Mouse (Mus musculus) retina, postnatal 7 days (tissue): ENCODE results near the gene Prr36.
A peak's percentile ranks its signal among the peaks of the same experiment; 100 is the strongest.

ENCODE experiments used
- DNase-seq: peaks from one replicate; pipeline ENCODE4 v3.0.0-alpha.2; 2012; ENCODE audit warnings: low read depth, low spot score

Prr36 gene

DNA sequence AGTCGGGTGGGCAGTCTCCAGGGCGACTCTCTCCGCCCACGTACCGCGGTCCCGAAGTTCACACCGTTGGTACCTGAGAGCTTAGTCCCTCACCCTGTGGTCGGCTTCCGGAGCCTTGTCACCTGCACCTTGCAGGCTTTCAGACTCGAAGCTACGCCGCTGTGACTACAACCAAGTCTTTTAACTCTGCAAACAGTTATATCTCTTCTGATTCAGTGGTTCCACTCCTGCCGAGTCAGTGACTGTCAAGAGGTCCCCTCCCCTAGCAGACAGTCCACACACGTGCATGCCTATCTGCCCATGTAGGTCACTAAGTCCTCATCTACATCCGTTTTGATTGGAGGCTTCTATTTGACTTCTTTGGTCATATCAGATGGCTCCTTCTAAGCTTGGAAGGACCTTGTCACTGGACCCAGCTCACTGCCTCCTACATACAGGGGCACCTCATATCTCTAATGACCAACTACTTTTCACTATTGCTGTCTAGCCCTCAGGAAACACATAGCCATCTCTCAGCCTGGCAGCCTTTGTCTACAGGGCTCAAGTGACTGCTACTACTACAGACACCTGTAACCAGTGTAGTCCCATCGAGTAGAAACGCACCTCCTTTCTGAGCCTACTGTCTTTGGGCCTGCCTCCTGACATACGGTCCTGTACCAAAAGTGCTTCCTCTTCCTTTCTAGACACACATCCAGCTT lies 22.1 kb upstream of the Prr36 start:
- no peak for DNase-seq

DNA sequence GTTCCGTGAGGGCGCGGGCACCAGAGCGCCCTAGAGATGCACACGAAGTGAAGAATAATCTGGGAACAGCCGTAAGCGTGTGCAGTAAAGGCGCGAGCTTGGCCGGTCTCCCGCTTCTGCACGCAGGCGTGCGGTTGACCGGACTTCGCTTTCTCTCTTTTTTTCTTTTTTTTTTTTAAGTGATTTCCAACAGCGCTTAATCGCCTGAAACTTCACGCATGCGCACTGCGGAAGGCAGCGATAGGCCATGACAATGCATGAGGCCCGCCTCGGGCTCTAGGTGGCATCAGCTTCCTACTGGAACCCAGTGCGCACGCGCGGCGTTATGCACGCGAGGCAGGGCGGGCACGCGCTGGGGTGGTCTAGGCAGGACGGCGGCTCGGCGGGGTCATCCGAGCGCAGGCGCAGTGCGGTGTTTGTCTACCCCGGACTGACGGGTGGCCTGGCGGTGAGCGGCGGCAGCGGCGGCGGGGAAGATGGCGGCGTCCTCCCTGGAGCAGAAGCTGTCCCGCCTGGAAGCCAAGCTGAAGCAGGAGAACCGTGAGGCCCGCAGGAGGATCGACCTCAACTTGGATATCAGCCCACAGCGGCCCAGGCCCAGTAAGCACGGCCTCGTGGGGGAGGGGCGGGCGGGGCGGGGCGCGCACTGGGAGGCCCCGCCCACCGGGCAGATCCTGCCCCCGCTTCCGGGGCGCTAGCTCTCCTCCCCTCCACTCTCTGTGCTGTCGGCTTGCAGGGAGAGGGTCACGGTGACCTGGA lies 21.4 kb upstream of the Prr36 start, which contains the start of the genes Map2k7 and Gm49320:
Gene Map2k7, plus strand, starts transcription at position 307 of the 759 bp plus-strand sequence.
Gene Gm49320, plus strand, starts transcription at position 432 of the 759 bp plus-strand sequence.
- peak; percentile 100 for DNase-seq

DNA sequence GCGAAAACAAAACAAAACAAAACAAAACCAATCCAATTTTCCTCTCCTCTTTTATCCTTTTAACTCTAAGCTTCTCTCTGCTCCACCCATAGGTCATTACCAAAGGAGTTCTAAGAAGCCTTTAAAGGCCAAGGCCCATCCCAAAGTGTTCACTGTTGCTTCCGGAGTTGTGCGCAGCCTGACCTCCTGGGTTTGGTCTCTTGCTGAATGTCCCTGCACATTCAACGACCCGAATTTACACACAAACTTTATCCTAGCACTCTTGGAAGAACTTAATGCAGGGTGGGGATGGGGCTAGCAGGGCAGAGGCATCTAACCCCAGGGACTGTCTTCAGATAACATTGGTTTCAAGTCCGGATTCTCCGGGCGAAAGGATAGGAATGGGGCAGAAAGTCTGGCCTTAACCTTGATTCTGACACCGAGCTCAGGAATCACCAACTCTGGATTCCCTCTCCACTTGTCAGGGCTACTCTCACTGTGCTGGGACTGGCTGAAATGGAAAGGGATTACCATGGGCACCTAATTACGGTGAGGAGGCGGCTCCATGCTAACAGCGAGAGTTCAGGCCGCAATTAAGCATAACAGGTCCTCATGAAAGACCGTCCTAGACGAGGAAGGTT lies 20.7 kb upstream of the Prr36 start:
- no peak for DNase-seq

DNA sequence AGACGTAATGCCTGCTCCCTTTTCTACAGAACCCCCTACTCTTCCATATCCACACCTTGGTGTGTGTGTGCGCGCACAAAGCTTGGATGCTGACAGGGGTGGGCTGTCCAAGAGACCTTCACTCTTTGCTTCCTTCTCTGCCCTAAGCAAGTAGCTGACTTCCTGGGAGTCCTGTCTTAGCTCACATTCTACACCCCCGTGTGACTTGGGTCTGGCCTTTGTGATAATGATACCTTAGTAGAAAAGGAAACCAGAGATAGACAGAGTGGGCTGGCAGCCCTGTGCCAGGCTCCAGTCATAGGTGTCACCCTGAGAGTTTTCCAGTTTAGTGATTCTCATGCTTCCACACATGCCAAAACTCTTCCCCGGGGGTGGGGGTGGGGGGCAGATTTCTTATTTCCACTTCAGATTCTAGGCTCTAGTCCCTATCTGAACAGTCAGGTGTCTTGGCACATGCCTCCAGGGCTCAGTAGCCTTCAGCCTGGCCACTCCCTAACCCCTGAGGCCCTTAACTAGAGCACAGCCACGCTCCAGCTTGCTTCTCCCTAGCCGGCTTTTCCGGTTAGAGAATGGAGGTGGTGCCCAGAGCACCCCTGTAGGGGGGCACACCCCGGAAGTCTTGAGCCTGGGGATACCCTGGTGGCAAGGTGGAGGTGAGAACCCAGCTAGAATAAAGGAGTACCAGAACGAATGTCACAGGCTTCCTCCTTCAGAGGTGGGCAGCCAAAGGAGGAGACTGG lies 13.5 kb upstream of the Prr36 start:
- DNase-seq = no peak

DNA sequence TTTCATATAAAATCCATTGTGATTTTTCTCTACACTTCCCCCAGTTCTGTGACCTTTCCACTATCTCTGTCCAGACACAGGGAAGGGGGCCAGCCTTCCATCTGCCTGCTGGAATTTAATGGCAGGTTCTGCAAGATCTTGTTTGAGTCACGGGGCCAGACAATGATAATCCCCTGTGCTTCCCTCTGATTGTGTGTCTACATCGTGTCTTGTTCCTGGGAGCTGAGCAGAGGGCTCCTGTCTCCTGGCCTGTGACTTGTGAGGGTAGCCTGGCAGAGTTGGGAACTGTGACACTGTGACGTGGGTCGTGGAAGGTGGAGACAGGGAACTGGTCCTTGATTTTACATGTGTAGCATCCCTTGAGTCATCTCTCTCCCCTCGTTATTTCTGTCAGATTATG lies 12.5 kb upstream of the Prr36 start:
- no peak for DNase-seq

DNA sequence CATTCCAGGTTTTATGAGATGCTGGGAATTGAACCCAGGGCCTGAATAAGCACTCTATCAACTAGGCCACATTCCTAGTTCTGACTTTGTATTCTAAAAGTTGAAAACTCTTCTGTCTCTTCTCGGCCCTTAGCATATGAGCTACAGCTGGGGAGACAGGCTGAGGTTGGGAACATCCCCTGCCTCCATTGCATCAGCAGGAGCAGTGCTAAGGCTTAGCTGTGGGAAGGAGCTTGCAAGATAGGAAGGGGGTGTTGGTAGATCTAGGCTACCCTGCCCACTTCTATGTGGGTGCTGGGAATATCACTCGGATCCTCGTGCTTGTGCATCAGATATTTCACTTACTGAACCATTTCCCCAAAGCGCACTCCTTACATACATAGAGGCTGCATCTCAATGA lies 10.7 kb upstream of the Prr36 start:
- DNase-seq = no peak

DNA sequence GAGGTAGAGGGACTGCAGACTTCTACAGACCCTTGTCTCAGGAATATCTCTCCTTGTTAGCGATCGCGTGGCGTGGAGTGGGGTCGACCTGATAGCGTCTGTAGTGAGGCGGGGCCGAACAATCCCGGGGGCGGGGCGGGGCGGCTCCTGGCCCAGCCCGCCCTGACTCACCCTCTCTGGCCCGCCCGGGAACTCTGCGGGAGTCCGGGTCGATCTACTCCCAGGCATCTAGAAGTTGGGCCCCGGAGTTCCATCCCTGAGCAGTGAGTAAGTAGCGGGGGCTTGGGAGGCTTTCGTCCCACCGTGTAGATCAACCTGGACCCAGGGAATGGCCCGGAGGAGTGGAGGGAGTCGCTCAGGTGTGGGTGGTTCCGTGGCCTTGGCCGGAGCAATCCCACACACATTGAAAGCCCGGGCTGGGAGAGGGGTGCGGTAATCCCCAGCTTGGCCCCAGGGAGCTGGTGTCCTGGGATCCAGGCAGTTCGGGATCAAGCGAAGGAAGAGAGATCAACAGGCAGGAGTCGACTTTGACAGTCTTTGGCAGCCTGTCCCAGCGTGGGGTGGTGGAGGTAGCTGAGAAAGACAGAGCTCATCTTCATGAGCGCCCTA lies 9.6 kb upstream of the Prr36 start, which contains the start of gene Lrrc8e:
Gene Lrrc8e, plus strand, starts transcription at position 89 of the 609 bp plus-strand sequence.
- no peak for DNase-seq

DNA sequence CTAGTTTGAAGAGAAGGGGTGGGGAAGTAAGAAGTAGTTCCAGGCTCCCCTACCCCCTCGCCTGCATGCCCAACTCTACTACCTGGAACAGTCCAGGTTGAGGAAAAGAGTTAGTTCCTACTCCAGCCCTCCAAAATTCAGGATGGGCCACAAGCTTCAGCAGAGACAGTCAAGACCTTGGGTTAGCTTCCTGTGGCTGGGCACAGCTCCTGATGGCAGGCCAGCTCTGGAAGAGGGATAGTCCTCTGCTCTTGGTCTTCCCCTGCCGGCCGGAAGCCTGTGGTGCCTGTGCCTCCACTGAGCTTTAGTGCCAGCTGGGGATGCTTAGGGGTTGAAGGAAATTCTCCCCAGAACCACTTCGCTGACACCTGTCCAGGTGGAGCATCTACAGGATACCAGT lies 9.1 kb upstream of the Prr36 start:
- no peak for DNase-seq

DNA sequence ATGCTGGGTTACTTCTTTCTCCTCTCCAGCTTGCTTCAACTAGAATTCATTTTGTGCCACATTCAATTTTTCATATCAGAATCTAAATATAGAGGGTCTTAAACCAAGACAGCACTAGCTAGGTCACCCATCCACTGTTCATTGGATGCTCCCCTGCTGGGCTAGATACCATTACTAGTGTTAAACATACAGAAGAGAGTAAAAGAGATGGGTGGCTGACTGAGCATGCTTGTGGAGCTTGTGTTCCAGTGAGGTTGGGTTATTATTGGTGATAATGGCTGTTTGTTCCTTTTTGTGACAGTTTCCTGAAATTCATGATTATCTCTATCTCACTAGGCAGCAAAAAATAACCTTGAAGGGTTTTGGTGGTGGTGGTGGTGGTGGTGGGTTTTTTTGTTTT lies 4.8 kb upstream of the Prr36 start:
- DNase-seq = no peak

DNA sequence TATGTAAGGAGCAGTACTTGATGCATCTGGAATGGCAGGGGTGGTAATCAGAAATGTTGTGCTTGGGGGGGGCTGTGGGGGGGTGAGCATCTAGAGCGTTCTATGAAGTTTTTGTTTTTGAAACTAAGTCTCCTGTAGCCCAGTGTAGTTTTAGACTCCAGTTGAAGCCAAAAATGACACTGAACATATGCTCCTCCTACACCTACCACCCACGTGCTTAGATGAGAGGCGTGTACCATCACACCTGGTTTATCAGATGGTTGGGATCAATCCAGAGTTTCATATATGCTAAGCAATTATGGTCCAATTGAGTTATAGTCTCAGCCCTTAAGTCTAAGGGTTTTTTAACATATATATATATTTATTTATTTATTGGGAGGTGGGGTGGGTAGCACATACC lies 2.4 kb upstream of the Prr36 start:
- DNase-seq = no peak

DNA sequence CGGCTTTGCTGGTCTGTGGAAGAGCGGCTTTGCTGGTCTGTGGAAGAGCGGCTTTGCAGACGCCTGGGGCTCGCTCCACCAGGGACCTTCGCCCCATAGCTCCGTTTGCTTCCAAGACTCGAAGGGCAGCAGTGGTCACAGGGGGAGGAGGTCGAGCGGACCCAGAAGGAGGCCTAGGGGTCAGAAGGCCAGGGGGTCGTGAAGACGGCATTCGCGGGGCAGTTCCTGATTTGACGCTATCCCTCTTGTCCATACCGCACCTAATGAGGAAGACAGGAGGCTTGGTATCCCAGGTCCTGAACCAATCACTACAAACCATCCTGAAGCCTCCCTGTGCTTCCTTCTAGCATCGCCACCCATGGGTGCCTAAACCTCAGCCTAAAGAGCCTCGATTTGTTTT lies 963 bp downstream of the Prr36 start:
- DNase-seq = no peak

DNA sequence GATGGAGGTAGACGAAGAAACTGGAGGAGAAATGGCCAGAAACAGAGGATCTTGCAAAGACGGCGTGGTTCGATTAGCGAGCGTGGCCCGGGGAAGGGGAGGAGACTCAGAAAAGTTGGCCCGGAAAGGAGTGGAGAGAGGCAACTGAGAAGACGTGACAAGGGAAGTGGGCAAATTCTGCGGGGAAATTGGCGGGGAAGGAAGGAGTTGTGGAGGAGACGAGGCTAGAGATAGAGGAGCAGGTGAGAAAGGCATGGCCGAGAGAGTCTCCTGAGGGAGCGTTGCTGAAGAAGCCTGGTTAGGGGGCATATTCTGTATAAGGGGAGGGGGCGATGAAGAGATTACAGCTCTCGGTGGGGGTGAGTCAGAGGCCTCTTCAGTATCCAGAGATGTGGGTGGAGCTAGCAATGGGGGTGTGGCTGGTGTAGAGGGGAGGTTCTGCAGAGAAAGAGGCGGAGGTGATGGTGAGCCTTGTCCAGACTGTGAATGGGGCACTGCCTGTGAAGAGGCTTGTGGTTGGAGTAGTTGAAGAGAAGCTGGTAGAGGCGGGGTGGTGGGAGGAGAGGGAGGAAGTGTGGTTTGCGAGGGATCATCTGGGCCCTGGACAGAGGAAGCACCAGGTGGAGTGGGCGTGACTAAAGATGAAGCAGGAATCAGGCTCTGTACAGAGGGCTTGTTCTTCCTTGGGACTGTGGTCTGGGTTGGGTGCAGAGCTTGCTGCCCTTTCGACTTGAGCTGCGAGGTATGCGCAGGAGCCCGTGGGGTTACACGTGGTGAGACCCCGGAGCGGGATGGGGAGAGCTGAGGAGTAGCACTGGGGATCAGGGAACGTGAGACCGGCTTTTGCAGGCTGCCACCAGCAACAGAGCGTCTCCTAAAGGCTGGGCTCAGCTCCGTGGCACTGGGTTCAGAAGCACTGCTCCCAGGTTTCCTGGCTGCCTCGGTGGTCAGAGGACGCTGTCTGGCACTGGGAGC lies 3.0 kb downstream of the Prr36 start:
- DNase-seq = no peak

DNA sequence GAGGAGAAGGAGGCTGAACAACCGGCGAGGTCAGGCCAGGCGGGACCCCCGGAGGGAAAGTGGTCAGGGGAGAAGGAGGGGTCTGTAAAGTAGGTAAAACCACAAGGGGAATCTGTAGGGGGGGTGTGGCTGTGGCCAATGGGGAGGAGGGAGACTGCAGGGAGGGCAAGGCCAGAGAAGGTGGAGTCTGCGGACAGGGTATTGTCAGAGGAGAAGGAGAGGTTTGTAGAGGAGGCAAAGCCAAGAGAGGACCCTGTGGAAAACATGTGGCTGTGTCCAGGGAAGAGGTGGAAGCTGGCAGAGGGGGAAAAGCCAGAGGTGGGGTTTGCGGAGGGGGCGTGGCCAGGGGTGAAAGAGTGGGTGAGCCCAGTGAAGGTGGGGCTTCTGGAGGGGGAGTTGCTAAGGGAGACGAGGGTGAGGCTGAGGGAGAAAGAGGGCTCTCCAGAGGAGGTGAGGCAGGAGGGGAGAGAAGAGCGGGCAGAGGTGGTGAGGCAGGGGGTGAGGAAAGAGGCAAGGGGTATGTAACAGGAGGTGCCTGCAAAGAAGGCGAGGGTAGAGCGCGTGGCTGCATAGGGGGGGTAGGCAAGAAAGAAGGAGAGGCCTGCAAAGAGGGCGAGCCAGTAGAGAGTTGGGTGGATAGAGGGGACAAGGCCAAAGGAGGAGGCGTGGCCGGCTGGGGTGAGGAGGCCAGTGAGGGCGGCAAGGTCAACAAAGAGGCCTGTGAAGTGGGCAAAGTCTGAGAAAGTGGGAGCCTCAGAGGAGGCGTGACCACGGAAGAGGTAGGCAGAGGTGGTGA lies 3.9 kb downstream of the Prr36 start:
- no peak for DNase-seq

DNA sequence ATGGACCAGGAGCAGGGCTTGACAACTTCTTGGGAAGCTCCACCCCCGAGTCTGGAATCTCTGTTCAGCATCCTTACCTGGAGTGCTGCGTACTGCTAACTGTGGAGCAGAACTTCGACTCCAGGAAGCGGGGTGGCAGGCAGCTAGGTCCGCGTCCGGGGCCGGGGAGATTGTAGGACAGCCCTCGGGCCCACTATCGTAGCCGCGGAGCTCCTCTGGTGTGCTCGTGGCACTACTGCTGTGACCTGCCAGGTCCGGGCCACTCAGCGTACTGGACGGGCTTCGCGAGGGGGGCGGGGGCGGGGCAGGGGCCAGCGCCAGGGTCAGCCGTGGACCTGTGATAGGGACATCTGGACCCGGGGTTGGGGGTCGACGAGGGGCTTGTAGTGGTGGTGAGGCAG lies 4.5 kb downstream of the Prr36 start:
- no peak for DNase-seq

DNA sequence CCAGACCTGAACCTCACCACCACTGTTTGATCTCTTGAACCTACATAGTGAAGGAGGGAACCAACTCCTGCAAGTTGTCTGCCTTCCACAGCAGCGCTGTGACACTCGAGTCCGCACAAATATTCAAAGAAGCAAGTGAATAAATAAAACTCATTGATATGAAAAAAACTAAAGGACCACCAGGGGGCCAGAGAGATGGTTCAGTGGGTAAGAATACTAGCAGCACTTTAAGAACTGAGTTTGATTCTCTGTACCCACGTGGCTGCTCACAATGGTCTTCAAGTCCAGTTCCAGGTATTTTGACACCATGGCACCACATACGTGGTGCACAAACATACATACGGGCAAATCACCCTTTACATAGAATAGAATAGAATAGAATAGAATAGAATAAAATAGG lies 6.2 kb downstream of the Prr36 start:
- no peak for DNase-seq

DNA sequence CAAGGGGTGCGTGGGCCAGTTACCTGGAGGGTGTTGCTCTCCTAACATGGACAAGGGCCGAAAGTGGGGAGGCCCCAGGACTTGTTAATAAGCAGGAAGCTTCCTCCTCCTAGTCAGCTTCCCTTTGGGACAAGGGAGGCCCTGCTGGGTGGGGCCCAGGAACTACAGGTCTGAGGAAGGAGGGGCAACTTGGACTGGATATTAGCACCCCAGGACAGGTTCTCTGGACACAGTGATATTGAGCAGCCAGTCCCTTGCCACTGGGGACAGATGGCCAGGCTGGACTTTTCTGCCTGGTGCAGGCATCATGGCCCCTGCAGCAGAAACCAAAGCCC lies 10.3 kb downstream of the Prr36 start:
- DNase-seq = no peak

DNA sequence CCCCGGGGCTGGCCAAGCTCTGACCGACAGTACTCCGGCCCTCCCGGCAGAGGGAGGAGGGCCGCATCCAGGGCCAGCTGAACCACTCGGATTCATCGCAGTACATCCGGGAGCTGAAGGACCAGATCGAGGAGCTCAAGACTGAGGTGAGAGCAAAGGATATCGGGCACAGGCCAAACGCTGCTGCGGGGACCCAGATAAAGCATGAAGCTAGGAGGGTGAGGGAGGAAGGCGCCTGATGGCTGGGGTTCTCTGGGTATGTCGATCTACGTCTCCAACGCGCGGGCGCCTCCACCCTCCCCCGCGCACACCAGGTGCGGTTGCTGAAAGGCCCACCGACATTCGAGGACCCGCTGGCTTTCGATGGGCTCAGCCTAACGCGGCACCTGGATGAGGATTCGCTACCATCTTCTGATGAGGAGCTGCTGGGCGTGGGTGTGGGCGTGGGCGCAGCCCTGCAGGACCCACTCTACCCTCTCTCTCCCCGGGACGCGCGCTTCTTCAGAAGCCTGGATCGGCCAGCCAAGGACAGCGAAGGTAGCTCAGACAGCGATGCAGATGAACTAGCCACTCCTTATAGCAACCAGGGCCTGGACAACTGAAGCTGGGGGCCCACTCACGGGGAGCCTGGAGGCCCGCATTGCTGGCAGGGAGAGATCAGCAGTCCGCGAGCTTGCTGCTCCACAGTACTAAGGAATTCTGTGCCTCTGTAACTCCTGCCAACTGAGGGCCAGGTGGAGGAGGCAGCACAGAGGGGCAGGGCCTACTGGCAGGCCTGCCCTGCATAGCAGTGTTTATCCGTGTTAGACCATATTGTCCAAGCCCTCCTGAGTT lies 10.9 kb downstream of the Prr36 start:
- DNase-seq = no peak

DNA sequence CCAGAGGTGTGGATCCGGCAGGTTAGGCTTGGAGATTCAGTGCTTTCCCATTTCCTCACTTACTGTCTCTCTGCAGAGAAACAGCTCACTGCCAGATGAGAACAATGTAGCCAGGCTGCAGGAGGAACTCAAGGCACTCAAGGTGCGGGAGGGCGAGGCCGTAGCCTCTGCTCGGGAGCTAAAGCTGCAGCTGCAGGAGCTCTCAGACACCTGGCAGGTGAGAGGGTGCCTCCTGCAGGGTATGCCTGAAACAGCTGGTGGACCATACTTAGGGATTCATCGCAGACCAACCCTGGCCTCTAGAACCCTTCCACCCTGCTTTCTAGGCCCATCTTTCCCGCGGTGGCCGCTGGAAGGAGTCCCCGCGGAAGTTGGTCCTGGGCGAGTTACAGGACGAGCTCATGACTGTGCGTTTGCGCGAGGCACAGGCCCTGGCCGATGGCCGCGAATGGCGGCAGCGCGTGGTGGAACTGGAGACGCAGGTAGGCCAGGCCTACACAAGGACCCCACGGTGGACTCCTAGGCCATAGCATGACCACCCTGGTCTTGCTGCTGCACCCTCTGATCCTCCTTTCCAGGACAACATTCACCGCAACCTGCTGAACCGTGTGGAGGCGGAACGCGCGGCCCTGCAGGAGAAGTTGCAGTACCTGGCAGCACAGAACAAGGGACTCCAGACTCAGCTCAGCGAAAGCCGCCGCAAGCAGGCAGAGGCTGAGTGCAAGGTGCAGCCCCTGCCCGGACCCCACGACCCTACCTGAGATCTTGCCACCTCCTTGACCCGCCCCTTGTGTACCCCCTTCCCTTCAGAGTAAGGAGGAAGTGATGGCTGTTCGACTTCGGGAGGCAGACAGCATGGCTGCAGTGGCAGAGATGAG lies 11.8 kb downstream of the Prr36 start:
- DNase-seq = no peak
